Mouse (Mus musculus) liver, adult 2 months (tissue): ENCODE measurements around the gene Slc22a23.

Source experiments
- CTCF ChIP-seq: fragments of 200-500 bp; IDR thresholded peaks from 2 replicates; pipeline ENCODE4 v1.5.1; 2011; ENCODE audit warnings: low read depth, low read length, control low read depth
- POLR2A ChIP-seq: fragments of 200-500 bp; IDR thresholded peaks from 2 replicates; pipeline ENCODE4 v1.6.1; 2011; ENCODE audit warnings: low read length, control low read depth; ENCODE audit not compliant: insufficient read depth; ENCODE audit errors: extremely low read depth

- TF ChIP-seq CTCF, result no peak
- TF ChIP-seq POLR2A, result no peak
These were observed 109.9 kb downstream of the Slc22a23 start for GRCm38 (mm10) chr13:34235056-34235455.
